Mouse (Mus musculus) layer of hippocampus, adult 9-10 months (tissue): Measurements from ENCODE around the gene Twnk.

Experiments used
- DNase-seq: peaks from one replicate; pipeline ENCODE4 v3.0.0; 2022; ENCODE audit warnings: low spot score

Twnk gene

DNA sequence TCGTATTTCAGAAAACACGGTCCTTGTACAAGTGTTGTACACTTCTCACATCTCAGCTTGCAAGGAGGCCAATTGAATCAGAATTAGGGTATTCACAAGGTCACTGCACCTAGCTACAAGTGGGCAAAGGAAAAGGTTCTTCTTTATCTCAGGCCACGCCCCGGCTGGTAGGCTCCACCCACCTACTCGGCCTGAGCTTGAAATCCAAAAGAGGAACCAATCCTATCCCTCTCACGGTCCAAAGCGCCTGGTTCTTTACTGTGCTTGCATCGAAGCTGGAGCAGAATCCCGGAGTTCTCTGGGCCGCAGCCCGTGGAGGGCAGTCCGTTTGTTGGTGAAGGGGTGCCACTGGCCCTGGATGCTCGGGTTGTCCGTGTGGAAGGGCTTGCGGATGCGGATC is at the start of gene Twnk:
TSS of gene Twnk (plus strand) at position 220 of the 400 bp plus-strand sequence.
- no peak for DNase-seq

DNA sequence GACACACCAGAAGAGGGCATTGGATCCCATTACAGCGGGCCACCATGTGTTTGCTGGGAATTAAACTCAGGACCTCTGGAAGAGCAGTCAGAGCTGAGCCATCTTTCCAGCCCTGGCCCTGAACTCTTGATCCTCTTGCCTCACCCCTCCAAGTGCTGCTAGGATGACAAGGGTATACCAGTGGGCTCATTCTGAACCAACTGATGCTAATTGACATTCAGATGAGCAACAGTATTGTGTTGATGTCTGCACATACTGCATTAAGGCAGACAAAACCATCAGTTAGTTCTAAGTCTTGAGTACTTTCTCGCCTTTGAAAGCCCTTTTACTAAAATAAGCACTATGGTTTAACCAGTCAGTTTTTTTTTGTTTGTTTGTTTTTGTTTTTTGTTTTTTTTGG is 45.8 kb upstream of the Twnk start:
- no peak for DNase-seq

DNA sequence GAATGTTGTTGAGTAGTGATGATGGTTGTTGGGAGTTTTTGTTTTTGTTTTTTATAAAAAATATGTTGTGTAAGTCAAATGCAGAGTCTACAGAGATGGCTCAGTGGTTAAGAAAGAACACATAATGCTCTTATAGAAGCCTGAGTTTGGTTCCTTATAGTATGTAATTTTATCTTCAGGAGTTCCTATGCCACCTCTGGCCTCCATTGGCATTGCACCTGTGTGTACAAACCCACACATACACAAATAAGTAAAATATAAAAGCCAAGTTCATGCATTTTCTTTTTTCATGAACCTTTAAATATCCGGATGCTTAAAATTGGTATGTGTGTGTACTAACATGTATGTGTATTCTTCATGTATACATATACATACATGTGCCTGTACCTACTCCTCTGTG is 39.5 kb upstream of the Twnk start:
- DNase-seq: no peak

- DNase-seq: no peak
These were observed 37.1 kb upstream of the Twnk start for GRCm38 (mm10) chr19:44968329-44968728.

- no peak for DNase-seq
These were observed 28.8 kb upstream of the Twnk start for GRCm38 (mm10) chr19:44976636-44977035.

DNA sequence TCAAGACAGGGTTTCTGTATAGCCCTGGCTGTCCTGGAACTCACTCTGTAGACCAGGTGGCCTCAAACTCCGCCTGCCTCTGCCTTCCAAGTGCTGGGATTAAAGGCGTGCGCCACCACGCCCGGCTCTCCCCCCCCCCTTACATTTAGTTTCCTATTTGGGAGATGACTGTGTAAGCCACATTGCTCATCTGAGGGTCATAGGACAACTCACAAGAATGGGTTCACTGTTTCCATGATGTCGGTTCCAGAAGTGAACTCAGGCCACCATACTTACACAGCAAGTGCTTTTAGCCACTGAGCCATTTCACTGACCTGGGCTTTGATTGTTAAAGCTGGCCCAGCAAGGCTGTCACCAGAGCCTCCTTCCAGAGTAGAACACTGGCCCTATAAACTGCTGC is 28.3 kb upstream of the Twnk start:
- DNase-seq: no peak

DNA sequence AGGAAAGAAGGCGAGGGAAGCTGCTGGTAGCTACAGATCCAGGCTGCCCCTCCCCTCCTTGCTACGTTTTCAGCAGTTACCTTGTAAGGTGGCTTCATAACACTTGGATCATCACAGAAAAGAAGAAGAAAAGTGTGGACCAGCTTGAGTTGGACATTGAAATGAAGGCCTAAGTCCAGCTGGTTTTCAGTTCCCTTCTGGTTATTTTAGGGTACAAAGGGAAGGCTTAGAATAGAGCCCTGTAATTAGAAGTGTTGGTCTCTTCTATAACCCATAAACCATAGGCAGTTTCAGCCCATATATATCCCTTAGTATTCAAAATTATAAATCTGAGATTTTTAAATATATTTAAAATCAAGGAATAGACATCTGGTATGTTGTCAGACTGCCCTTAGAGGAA is 24.7 kb upstream of the Twnk start:
- DNase-seq: no peak

DNA sequence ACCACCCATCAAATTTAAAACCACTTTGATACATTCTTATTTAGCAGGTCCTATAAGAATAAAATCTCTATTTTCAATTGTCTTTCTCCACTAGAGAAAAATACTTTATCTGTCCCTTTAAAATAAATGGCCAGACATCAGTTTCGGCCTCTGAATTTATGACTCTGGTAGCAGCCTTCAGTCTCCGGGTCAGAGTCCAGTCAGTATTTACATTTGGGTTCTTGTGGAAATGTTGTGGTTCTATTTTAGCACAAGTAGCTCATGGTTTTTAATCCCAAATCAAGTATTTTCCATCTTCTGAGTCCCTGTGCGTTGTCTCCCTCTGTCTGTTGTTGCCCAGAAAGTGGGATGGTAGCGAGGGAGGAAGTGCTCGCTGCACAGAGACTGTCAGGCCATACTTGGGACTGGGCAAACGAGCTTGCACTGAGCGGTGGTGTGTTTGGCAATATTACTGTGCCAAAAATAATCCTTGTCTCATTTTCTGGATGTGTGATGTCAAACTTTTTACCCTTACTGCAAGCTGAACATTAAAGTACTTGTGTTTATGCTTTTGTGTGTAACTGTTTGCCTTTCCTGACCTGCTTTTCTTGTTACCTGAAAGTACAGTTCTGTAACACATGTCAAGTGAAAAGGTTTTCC is 22.9 kb upstream of the Twnk start:
- DNase-seq: no peak

- DNase-seq: no peak
These were observed 22.1 kb upstream of the Twnk start for GRCm38 (mm10) chr19:44983366-44983765.

GRCm38 (mm10) chr19:44984420-44984819 is 21.0 kb upstream of the Twnk start:
- DNase-seq: no peak

DNA sequence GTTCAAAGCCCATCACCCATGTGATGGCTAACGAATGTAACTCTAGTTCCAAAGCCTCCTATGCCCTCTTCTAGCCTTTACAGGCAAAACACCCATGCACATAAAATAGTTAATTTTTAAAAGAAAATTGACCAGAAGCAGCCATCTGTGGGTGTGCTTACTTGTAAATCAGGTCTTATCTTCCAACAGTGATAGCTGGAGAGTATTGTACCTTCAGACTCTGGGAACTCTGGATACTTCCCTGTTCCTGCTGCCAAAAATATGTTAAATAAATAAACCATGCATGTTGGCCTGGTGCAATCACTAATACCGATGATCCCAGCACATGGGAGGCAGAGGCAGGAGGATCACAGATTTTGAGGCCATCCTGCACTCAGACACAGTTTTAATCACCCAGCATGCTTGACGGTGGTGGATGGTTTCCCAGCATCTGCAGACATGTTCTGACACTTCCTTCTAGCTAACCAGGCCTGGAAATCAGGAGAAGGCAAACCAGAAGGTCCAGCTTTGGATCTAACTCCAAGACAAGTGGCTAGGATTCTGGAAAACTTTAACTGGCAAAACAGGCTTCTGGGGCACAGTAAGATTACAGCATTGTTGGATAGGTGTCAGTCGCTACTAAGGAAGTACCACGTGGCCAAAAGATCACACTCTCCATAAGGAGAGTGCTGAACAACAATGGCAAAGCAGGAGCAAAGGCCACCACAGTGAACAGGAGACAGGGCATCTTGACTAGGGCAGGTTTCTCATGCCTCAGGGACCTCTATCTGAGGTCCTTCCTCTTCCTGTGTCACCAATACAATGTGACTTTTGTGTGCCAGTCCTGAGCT is 20.1 kb upstream of the Twnk start:
- no peak for DNase-seq

- DNase-seq: no peak
These were observed 18.5 kb upstream of the Twnk start for GRCm38 (mm10) chr19:44987004-44987403.

GRCm38 (mm10) chr19:44987851-44988250 is 17.6 kb upstream of the Twnk start:
- no peak for DNase-seq

DNA sequence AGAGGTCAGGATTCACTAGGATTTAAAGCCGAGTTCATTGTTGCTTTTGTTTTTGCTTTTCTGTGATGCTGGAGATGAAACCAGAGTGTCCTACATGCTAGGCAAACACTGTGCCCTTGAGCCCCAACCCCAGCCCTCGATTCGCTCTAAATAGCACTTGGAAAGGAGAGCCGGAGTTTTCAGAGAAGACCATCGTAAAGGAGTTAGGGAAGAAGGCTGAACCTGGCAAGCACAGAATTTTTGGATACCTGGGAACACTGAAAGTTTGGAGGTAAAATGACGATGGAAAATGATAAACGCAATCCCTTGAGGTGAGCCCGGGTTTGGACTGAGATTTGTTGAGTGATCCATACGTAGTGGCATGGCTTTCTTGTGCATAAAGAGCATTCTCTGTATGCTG is 17.1 kb upstream of the Twnk start:
- no peak for DNase-seq

DNA sequence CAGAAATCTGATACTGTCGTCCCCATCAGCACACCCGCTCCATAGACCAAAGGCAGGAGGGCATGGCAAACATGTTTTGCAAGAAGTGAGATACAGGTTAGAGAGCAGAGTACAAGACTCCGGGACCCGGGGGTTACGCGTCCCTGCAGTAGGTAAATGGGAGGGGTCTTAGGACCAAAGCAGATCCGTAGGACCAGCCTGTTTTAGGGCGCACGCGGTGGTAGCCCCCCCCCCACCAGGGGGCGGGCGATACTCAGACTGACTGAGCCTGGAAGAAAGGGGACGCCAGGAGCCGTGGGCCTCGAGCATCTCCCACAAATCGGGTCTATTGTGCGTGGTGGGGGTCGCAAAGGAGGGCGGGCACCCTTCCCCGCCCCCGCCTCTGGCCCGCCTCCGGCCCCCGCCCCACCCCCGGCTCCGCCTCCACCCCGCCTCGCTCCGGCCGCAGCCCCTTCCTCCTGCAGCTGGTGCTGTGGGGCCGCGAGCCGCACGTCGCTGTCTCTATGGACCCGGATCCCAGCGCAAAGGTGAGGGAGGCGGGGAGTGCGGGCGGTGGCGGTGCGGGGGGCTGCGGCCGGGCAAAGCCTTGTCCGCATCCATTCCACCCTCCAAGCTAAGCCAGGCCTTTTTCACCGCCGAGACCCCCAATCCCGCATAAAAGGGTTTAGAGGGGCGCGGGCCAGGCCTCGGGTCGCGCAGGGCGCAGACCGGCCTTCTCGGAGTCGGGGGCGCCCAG is 16.5 kb upstream of the Twnk start, which contains the start of gene Sema4g:
TSS of gene Sema4g (plus strand) at position 271 of the 736 bp plus-strand sequence.
- DNase-seq: no peak

- no peak for DNase-seq
These were observed 15.6 kb upstream of the Twnk start for GRCm38 (mm10) chr19:44989567-44990495.

GRCm38 (mm10) chr19:44991031-44991430 is 14.4 kb upstream of the Twnk start:
- no peak for DNase-seq

GRCm38 (mm10) chr19:44992246-44992645 is 13.2 kb upstream of the Twnk start:
- no peak for DNase-seq

- no peak for DNase-seq
These were observed 12.8 kb upstream of the Twnk start for GRCm38 (mm10) chr19:44992712-44993111.

DNA sequence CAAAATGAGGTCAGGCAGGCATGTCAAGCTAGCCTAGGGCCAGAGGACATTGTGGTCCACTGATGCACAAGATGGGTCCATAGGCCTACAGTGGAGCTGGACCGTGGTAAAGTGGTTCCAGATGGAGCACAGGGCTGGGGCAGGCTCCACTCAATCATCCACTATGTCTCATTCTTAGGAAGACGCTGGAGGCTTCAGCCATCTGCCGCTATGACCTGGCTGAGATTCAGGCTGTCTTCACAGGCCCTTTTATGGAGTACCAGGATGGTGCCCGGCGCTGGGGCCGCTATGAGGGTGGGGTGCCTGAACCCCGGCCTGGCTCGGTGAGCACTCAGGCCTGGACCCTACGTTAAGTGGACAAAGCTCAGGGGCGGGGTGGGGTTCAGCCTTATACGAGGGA is 7.7 kb upstream of the Twnk start:
- no peak for DNase-seq

DNA sequence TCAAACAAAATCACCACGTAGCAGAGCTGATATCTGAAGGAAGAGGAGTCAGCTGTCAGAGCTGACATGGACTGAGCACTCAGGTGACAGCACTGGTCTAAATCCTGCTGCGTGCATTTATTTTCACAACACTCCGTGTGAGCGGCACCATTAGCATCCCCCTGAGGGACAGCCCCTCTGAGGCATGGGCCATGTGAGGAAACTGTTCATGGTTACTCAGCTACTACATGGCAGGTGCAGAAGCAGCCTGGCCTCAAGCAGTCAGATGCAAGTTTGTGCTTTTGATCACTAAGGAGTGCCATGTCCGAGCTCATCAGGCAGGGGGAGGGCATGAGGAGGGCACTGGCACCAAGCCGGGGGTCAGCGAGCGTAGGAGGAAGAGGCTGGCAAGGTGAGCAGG is 5.8 kb upstream of the Twnk start:
- no peak for DNase-seq

GRCm38 (mm10) chr19:45002301-45002700 is 3.2 kb upstream of the Twnk start:
- DNase-seq: no peak
